Mouse (Mus musculus): ENCODE measurements at regions not wholly inside any gene's neighbourhood (a gene's known extent, or its start where the extent isn't known, plus 50 kb on each side); places are given as distances from the start of the nearest gene placed in this dataset.

DNA sequence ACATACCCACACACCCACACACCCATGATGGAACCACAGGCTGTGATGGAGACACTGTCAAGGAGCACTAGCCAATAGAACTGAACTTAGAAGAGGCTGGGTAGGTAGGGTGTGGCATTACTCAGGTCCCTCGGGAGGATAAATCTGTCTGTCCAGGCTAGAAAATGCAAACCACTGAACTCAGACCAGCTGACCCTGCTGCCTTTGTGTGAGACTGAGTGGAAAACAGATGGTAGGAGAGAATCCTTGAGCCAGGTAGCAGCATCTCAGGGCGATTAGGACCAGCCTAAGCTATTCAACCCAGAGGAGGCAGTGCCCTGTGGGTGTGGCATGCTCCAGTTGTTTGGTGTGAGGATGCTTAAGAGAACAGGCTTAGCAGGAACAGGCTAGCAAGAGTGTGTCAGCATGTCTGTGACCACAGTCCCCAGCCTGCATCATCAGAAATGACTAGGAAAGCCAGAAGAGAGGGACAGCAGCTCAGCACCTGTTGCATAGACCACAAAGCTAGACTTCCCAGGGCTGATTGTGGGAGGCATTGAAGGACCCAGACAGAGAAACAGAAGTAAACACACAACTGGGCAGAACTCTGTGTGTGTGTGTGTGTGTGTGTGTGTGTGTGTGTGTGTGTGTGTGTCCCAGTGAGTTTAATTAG is 103.2 kb upstream of the Sesn3 start:
- H3K4me1 ChIP-seq: peaks cover 36% of the 10 kb centered on the region
- H3K27me3 ChIP-seq: no peaks in the 10 kb centered on the region
- H3K4me2 ChIP-seq: no peak overlapping the region
- WGBS: 74% methylated on average over 2 of the region's 2 CpGs
- H3K36me3 ChIP-seq: no peaks in the 10 kb centered on the region
- H3K4me3 ChIP-seq (replicated peaks): no peak overlapping the region
- no peak for ATAC-seq (replicated peaks; ENCODE audit: low FRiP score)
- no peak overlapping the region for H3K9ac ChIP-seq
- no peak overlapping the region for H3K27ac ChIP-seq
- no peaks in the 10 kb centered on the region for H3K9me3 ChIP-seq (replicated peaks)

DNA sequence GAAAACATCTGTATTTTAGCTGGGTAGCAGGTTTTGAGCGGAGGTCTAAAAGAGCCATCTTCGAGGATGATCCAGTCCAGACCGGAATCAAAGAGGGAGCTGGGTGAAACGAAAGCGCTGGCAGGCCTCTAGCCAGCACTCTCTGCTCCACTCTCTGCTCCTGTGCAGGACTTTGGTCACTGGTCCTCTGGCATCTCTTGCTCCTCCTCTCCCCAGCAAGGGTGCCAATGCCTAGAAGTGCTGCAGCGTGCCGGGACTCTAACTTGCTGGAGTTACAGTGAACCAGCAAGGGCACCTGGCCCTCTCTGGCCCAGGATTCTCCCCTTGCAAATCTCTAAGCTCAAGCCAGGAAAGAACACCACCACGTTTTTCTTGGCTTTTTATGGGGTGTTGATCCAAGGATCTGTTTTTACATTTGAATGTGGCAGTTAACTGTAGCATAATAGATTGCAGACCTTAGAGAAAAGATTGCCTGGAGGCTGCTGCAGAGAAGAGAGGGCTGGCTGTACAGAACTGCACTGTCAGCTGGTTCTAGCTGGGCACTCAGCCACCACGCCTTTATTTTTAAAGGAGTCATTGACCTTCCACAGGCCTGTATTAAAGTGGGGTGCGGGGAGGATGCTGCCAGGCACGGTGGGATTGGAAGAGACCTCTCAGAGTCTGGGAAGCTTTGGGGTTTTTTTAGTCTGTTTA is 101.1 kb upstream of the Sesn3 start:
- Histone ChIP-seq H3K4me3 (replicated peaks) (no peak overlapping the region), H3K4me1 (peaks cover 38% of the 10 kb centered on the region), H3K27ac (peak overlapping the region; percentile 84), H3K9ac (no peak overlapping the region), H3K4me2 (peak overlapping the region; percentile 29), H3K36me3 (no peaks in the 10 kb centered on the region), H3K9me3 (replicated peaks) (no peaks in the 10 kb centered on the region), H3K27me3 (no peaks in the 10 kb centered on the region)
- ATAC-seq (replicated peaks; ENCODE audit: low FRiP score): peak; percentile 74
- WGBS: 20% methylated on average over 11 of the region's 11 CpGs

DNA sequence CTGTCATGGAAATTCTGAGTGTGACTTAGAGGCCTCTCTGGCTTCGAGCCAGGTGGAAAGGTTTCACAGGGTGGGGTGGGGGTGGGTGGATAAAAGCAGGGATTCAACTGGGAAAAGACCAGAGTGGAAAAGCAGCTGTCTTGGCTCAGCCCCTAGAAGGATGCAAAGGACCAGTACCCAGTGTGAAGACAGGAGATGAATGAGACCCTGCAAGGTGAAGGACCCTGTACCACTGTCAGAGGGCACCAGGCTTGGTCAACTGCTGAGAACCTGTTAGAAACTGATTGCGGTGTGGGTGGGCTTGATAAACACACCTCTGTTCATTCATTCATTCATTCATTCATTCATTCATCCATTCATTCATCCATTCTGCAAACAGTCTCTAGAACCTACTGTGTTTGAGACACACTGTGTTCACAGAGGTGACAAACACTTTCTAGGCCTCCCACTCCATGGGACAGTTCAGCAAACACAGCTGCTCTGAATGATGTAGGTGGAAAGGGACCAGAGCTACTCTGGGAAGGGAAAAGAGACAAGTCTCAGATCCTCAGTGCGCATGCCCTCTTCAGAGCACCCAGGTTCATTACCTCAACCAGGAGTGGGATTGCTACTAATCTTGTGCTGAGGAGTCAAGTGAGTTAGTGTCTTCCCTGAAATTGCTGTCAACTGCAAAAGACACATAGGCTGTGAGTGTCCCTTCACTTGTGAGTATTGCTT is 100.4 kb upstream of the Sesn3 start:
- Histone ChIP-seq H3K4me3 (replicated peaks) (no peak overlapping the region), H3K36me3 (no peaks in the 10 kb centered on the region), H3K9me3 (replicated peaks) (no peaks in the 10 kb centered on the region), H3K4me2 (peak overlapping the region; percentile 45; the same call in 1 of the 2 replicates), H3K27ac (peak overlapping the region; percentile 84), H3K4me1 (peaks cover 38% of the 10 kb centered on the region), H3K27me3 (no peaks in the 10 kb centered on the region), H3K9ac (no peak overlapping the region)
- peak; percentile 61 for ATAC-seq (replicated peaks; ENCODE audit: low FRiP score)
- 67% methylated on average over 3 of the region's 3 CpGs for WGBS

DNA sequence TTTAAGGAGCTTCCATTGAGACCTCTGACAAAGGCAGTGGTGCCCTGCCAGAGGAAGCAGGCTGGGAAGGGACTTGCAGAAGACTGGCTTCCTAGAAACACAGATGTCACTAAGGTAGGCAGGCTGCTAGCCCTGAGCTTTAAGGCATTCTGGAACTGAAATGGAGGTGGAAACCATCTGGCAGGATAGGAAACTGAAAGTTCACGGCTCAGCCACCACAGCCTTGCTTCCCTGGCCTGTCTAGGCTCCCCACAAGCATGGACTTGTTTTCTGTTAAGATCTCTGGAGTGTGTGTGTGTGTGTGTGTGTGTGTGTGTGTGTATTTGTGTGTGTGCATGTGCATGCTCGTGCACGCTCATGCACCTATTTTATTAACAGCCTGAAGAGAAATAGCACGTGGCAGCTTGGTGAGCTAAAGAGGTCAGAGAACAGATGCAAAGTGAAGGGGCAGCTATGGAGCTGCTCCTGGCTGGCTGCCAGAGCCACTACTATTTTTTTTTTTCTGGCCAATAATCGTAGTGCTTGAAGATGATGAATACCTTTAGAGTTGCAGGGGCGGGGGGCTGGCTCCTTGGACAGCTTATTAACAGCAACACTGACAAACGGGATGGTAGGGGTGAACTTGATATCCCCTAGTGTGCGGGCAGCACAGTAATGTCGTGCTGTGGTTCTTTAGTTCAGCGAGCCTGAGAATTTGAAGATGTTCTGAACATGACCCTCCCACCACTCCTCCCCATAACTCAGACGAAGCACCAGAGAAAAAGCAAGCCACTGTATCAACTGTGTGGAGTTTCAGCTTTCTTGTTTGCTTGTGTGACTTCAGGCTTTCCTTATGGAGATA is 99.6 kb upstream of the Sesn3 start:
- no peak overlapping the region for H3K9ac ChIP-seq
- peak; percentile 57 for ATAC-seq (replicated peaks; ENCODE audit: low FRiP score)

DNA sequence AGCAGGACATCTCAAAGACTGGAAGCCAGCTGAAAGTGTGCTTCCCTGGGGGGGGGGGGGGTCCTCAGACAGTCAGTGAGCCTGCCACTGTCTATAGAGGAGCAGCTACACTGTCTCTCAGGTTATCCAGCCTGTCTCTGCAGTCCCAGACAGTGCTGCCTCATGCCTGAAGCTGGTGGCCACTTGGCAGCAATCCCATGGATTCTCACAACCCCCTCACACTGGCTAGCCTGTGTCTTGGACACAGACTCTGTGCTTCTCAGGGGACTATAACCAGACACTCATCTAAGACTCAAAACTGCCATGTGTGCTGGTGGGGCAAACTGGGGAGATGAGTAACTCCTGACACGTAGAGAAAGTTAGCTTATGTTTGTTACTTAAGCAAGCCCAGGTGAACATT is 95.1 kb upstream of the Sesn3 start:
- ATAC-seq (replicated peaks; ENCODE audit: low FRiP score): no peak
- peaks cover 20% of the 10 kb centered on the region for H3K4me1 ChIP-seq
- H3K27me3 ChIP-seq: no peaks in the 10 kb centered on the region
- H3K9me3 ChIP-seq (replicated peaks): no peaks in the 10 kb centered on the region
- H3K27ac ChIP-seq: no peak overlapping the region
- 89% methylated on average over 1 of the region's 1 CpGs for WGBS
- H3K4me2 ChIP-seq: no peak overlapping the region
- H3K9ac ChIP-seq: no peak overlapping the region
- H3K36me3 ChIP-seq: no peaks in the 10 kb centered on the region
- no peak overlapping the region for H3K4me3 ChIP-seq (replicated peaks)

More for the DNA sequence above, 99.6 kb upstream of the Sesn3 start:
- Histone ChIP-seq H3K4me3 (replicated peaks) (0 out of 2 replicates have a peak overlapping the region, but pooled peaks have one; percentile 7), H3K4me1 (peaks cover 38% of the 10 kb centered on the region), H3K27ac (peak overlapping the region; percentile 84), H3K27me3 (no peaks in the 10 kb centered on the region), H3K9me3 (replicated peaks) (no peaks in the 10 kb centered on the region), H3K36me3 (no peaks in the 10 kb centered on the region), H3K4me2 (peak overlapping the region; percentile 45)
- 5% methylated on average over 11 of the region's 11 CpGs for WGBS

DNA sequence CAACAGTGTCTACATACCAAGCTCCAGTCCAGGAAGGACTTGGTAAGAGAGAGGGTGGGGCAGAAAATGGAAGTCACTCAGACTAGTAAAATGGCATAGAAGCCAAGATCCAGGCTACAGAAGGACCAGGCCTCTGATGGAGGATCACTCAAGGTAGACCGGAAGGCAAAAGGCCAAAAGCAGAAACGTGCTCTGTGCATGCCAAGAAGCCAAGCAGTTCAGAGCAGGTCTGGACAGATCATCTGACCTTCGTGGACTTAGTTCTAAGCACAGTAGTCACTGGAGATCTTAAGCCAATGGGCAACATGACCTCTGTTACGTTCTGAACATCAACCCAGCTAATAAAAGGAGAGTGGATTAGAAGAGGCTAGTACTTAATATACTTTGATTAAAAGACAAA is 90.6 kb upstream of the Sesn3 start:
- WGBS: 86% methylated on average over 4 of the region's 4 CpGs
- Histone ChIP-seq H3K4me2 (no peak overlapping the region), H3K27ac (no peak overlapping the region), H3K9me3 (replicated peaks) (no peaks in the 10 kb centered on the region), H3K9ac (no peak overlapping the region), H3K27me3 (no peaks in the 10 kb centered on the region), H3K36me3 (no peaks in the 10 kb centered on the region), H3K4me1 (no peaks in the 10 kb centered on the region; the same call in 1 of the 2 replicates), H3K4me3 (replicated peaks) (no peak overlapping the region)
- ATAC-seq (replicated peaks; ENCODE audit: low FRiP score): no peak

DNA sequence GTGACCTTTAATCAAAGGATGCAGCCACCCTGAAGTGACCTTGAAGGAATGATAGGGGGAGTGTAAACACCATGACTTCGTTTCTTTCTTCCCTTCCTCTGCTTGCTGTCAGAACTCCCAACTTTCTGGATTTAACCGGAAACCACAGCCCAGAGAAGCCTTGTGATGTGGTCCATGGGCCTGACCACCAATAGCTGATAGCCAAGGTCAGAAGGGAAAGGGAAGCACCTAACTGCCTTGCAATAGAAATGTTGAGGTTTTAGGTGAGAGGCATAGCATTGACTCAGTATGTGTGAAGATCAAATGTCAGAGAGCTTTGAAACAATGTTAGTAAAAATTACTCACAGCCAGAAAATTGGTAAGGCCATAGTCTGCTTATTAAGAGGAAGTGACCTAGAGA is 89.2 kb upstream of the Sesn3 start:
- H3K4me3 ChIP-seq (replicated peaks): no peak overlapping the region
- H3K4me1 ChIP-seq: peaks cover 5% of the 10 kb centered on the region
- H3K9ac ChIP-seq: no peak overlapping the region
- H3K27me3 ChIP-seq: no peaks in the 10 kb centered on the region
- no peaks in the 10 kb centered on the region for H3K9me3 ChIP-seq (replicated peaks)
- WGBS: 44% methylated on average over 2 of the region's 2 CpGs
- H3K36me3 ChIP-seq: no peaks in the 10 kb centered on the region
- H3K4me2 ChIP-seq: no peak overlapping the region
- H3K27ac ChIP-seq: no peak overlapping the region
- ATAC-seq (replicated peaks; ENCODE audit: low FRiP score): no peak

DNA sequence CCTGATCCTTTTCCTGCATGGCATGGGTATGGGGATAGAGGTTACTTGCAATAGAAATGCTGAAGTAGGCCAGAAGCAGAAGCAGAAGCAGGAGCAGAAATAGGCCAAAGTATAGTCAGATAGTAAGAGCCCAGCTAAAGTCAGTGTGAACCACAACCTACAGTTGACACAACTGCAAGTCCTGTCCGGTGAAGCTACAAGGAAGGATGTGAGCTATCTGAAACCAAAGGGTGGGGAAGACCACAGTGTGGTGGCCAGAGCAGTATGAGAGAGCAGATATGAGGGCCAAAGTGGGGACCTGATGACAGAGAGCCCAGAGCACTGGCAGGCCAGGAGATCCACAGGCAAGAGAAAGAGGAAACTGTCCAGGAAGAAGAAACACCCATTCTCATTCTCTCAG is 87.1 kb upstream of the Sesn3 start:
- 94% methylated on average over 1 of the region's 1 CpGs for WGBS
- Histone ChIP-seq H3K4me2 (no peak overlapping the region), H3K4me3 (replicated peaks) (no peak overlapping the region), H3K9ac (no peak overlapping the region), H3K36me3 (no peaks in the 10 kb centered on the region), H3K4me1 (peaks cover 11% of the 10 kb centered on the region), H3K9me3 (replicated peaks) (no peaks in the 10 kb centered on the region), H3K27me3 (no peaks in the 10 kb centered on the region), H3K27ac (no peak overlapping the region)
- ATAC-seq (replicated peaks; ENCODE audit: low FRiP score): no peak

DNA sequence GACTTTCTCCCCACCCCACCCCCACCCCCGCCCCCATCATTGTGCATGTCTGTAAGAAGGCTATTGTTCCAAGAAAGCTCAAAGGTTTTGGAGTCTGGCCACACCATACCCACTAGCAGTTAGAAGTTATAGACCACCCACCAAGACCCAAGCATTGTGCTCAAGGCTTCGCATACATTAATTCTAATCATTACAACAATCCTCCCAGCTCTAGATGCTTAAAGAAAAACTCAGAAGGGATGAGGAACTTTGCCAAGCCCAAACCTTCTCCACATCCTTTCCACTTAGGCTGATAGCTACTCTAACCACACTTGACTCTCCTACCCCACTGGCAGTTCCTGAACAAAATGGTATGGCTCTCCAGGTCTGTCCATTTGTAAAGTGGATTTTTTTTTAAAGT is 86.4 kb upstream of the Sesn3 start:
- no peak overlapping the region for H3K4me2 ChIP-seq
- WGBS: 80% methylated on average over 2 of the region's 2 CpGs
- H3K4me1 ChIP-seq: peaks cover 11% of the 10 kb centered on the region
- H3K9ac ChIP-seq: no peak overlapping the region
- no peaks in the 10 kb centered on the region for H3K27me3 ChIP-seq
- no peaks in the 10 kb centered on the region for H3K9me3 ChIP-seq (replicated peaks)
- no peak overlapping the region for H3K4me3 ChIP-seq (replicated peaks)
- ATAC-seq (replicated peaks; ENCODE audit: low FRiP score): no peak
- H3K36me3 ChIP-seq: no peaks in the 10 kb centered on the region
- H3K27ac ChIP-seq: no peak overlapping the region

DNA sequence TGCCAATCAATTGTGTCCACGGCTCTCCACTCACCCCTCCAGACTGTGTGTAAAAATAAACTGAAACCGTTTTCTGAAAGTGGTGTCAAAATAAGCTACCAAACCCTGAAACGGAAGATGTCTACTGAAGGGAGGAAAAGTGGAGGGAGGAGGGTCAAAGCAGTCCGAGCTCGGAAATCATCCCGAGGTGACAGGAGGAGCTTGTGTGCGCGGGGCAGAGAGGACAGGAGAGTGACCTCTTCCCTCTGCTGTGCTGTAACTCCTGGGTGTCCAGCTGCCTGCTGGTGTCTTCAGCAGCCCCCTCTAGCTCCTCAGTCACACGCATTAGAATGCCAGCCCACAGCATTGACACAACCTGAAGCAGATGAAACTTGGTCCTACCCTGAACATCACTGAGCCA is 84.2 kb upstream of the Sesn3 start:
- 30% methylated on average over 9 of the region's 9 CpGs for WGBS
- Histone ChIP-seq H3K36me3 (no peaks in the 10 kb centered on the region), H3K9ac (no peak overlapping the region), H3K27me3 (no peaks in the 10 kb centered on the region), H3K27ac (no peak overlapping the region), H3K4me2 (no peak overlapping the region), H3K9me3 (replicated peaks) (no peaks in the 10 kb centered on the region), H3K4me3 (replicated peaks) (no peak overlapping the region), H3K4me1 (peaks cover 11% of the 10 kb centered on the region)
- peak; percentile 47 for ATAC-seq (replicated peaks; ENCODE audit: low FRiP score)

DNA sequence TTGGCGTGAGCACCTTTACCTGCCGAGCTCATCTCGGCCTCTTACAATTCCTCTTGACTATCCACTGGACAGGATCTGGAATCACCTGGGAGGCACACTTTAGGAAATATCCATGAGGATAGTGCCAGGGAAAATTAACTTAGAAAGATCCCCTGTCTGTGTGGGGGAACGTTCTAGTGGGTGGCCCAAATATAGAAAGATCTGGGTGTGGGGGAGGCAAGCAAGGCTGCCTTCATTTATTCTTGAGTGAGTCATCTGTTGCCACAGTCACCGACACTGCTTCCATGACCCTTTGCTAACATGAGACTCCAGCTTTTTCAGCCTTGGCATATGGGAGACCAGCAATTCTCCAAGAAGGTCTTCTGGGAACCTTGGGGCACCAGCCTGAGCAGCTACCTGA is 80.1 kb upstream of the Sesn3 start:
- Histone ChIP-seq H3K27me3 (no peaks in the 10 kb centered on the region), H3K36me3 (no peaks in the 10 kb centered on the region), H3K27ac (no peak overlapping the region), H3K9me3 (replicated peaks) (no peaks in the 10 kb centered on the region), H3K4me1 (peaks cover 18% of the 10 kb centered on the region), H3K4me3 (replicated peaks) (no peak overlapping the region), H3K9ac (no peak overlapping the region), H3K4me2 (no peak overlapping the region)
- no peak for ATAC-seq (replicated peaks; ENCODE audit: low FRiP score)
- 82% methylated on average over 5 of the region's 5 CpGs for WGBS

Data from kidney, embryonic 15.5 days (tissue).